Comparison of ENCODE assay signal across 26 mouse cellular contexts in the genomic region with DNA sequence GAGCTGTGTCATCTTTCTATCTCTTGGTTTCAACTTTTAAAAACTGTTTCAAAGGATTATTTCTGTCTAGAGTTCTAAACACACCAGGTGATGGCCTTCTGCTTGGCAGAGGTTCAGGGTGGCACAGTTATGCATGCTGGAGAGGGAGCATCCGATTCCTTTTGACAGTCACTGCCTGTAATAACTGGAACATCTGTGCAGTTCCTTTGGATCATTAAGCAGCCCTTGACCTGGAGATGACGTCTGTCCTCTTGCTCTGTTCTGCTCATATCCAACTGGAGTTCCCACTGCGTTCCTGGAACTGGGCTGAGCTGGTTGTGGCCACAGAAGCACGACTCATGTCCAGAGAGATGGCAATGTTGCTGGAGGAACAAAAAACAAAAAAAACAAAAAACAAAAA. TPM values are rescaled to one million over a fixed set of nuclear protein-coding genes. Genes with fewer than 3 reads are reported as not detected.
DNase-seq lines count a peak whose midpoint lies in the region; ATAC-seq and TF ChIP-seq lines count a peak whose summit lies in the region.
"Had no signal": no experiment of that assay in that cellular context is flagged by ENCODE, and none has a peak within 500 bp of the region (broad histone marks: within the 10 kb centered on the region; RNA-seq: fewer than 3 reads in every experiment).

No protein-coding gene starts in this region.

- H3K79me2 ChIP-seq in liver, adult 2 months (ENCODE audit: control insufficient read depth, insufficient read depth, low read length), result no peaks in the 10 kb centered on the region

- no peaks in the 10 kb centered on the region for H3K27me3 ChIP-seq in kidney, embryonic 14.5 days (ENCODE audit: control insufficient read depth, insufficient read depth, low read length)
- no peaks in the 10 kb centered on the region for H3K27me3 ChIP-seq in liver, adult 2 months (ENCODE audit: control insufficient read depth, insufficient read depth, low read length)
- no peaks in the 10 kb centered on the region for H3K27me3 ChIP-seq in liver, embryonic 12.5 days (replicated peaks)
- H3K27me3 ChIP-seq: embryonic facial prominence, embryonic 12.5 days; forebrain, embryonic 12.5 days; heart, embryonic 15.5 days had no signal

- H3K36me3 ChIP-seq in kidney, embryonic 14.5 days (ENCODE audit: control insufficient read depth, insufficient read depth, low read length), result no peaks in the 10 kb centered on the region
- no peaks in the 10 kb centered on the region for H3K36me3 ChIP-seq in liver, adult 2 months (ENCODE audit: control insufficient read depth, insufficient read depth, low read length)
- no peaks in the 10 kb centered on the region for H3K36me3 ChIP-seq in liver, embryonic 12.5 days
- H3K36me3 ChIP-seq: embryonic facial prominence, embryonic 12.5 days; forebrain, embryonic 12.5 days; G1E; heart, embryonic 15.5 days; hindbrain, embryonic 10.5 days had no signal

- no peak overlapping the region for H3K4me2 ChIP-seq in kidney, embryonic 14.5 days (replicated peaks; ENCODE audit: low read depth, low read length)
- no peak overlapping the region for H3K4me2 ChIP-seq in liver, embryonic 12.5 days
- H3K4me2 ChIP-seq: embryonic facial prominence, embryonic 12.5 days; forebrain, embryonic 12.5 days; heart, embryonic 11.5 days; heart, embryonic 15.5 days; hindbrain, embryonic 14.5 days had no signal

- H3K27ac ChIP-seq in kidney, embryonic 14.5 days (ENCODE audit: low read depth, low read length), result no peak overlapping the region
- no peak overlapping the region for H3K27ac ChIP-seq in liver, adult 2 months (replicated peaks; ENCODE audit: insufficient read depth, low read depth, low read length)
- no peak overlapping the region for H3K27ac ChIP-seq in liver, embryonic 12.5 days
- H3K27ac ChIP-seq: embryonic facial prominence, embryonic 12.5 days; forebrain, embryonic 12.5 days; heart, adult 2 months; heart, embryonic 15.5 days; hindbrain, embryonic 10.5 days; hindbrain, embryonic 14.5 days had no signal

- no peak overlapping the region for H3K4me3 ChIP-seq in kidney, embryonic 14.5 days (ENCODE audit: low read length)
- H3K4me3 ChIP-seq in liver, adult 2 months (ENCODE audit: insufficient read depth, low read depth, low read length), result no peak overlapping the region
- H3K4me3 ChIP-seq in liver, embryonic 12.5 days, result no peak overlapping the region
- H3K4me3 ChIP-seq: embryonic facial prominence, embryonic 12.5 days; forebrain, embryonic 12.5 days; heart, adult 2 months; heart, embryonic 15.5 days; hindbrain, embryonic 10.5 days had no signal

- TF ChIP-seq CTCF in liver, adult 2 months (IDR thresholded peaks at IDR 0.05; ENCODE audit: low read depth, low read length), result no peak

- no peak for TF ChIP-seq POLR2A in liver, adult 2 months (IDR thresholded peaks at IDR 0.05; ENCODE audit: extremely low read depth, insufficient read depth, low read length)

- H3K9ac ChIP-seq in kidney, embryonic 14.5 days (ENCODE audit: low read depth, low read length), result no peak overlapping the region
- H3K9ac ChIP-seq in liver, adult 2 months (ENCODE audit: low read depth, low read length), result no peak overlapping the region
- no peak overlapping the region for H3K9ac ChIP-seq in liver, embryonic 12.5 days
- H3K9ac ChIP-seq: embryonic facial prominence, embryonic 12.5 days; forebrain, embryonic 12.5 days; heart, embryonic 15.5 days; hindbrain, embryonic 14.5 days had no signal

- WGBS in kidney, embryonic 14.5 days, result 44% methylated on average over 4 of the region's 4 CpGs
- 30% methylated on average over 4 of the region's 4 CpGs for WGBS in liver, adult 2 months
- WGBS in liver, embryonic 12.5 days (ENCODE audit: insufficient replicate concordance), result 69% methylated on average over 4 of the region's 4 CpGs

- peak; percentile 15 to 41 for DNase-seq in cerebellum, postnatal 14 days
- DNase-seq in cerebellum, postnatal 36 days, result no peak
- no peak for DNase-seq in kidney, adult 8-10 months
- peak; percentile 87 for DNase-seq in liver, adult 2 months (ENCODE audit: extremely low read depth, low read depth, low spot score)
- peak; percentile 31 for DNase-seq in skeletal muscle tissue, adult 2 months (ENCODE audit: low read depth, low spot score)
- DNase-seq in layer of hippocampus, adult 9-10 months (ENCODE audit: low spot score), result no peak
- DNase-seq: adrenal gland, adult 8-10 months; B cell, adult 2 months; cerebellum, adult 18-20 months; cerebellum, adult 9-11 months; gastrocnemius, postnatal 10 days; heart, adult 2 months; heart, postnatal 14 days had no signal

- no peaks in the 10 kb centered on the region for H3K9me3 ChIP-seq in kidney, embryonic 14.5 days (ENCODE audit: control insufficient read depth, low read length)
- H3K9me3 ChIP-seq in liver, embryonic 12.5 days (replicated peaks), result no peaks in the 10 kb centered on the region
- H3K9me3 ChIP-seq: embryonic facial prominence, embryonic 12.5 days; forebrain, embryonic 12.5 days; G1E; heart, embryonic 15.5 days; hindbrain, embryonic 10.5 days had no signal

- ATAC-seq in kidney, embryonic 14.5 days (ENCODE audit: low FRiP score, low TSS enrichment), result peak; percentile 74; the same call in 1 of the 2 replicates
- no peak for ATAC-seq in liver, embryonic 12.5 days
- ATAC-seq: activated CD4-positive, CD25-positive, alpha-beta regulatory T cell, adult 4 months; CD4-positive, CD25-positive, alpha-beta regulatory T cell, adult 4 months; forebrain, embryonic 16.5 days; inflammation-experienced regulatory T-cells, adult 6 months had no signal

- H3K4me1 ChIP-seq in kidney, embryonic 14.5 days (ENCODE audit: control insufficient read depth, insufficient read depth, low read length), result no peaks in the 10 kb centered on the region
- H3K4me1 ChIP-seq in liver, adult 2 months (ENCODE audit: control insufficient read depth, insufficient read depth, low read length), result peaks cover 9% of the 10 kb centered on the region; the same call in 1 of the 2 replicates
- H3K4me1 ChIP-seq in liver, embryonic 12.5 days, result no peaks in the 10 kb centered on the region
- H3K4me1 ChIP-seq: embryonic facial prominence, embryonic 12.5 days; forebrain, embryonic 12.5 days; heart, embryonic 15.5 days; hindbrain, embryonic 10.5 days had no signal

RNA-seq across cellular contexts. Expression of a gene that starts 21.8 kb away (rescaled TPM):
- 1.0 and 2.1 TPM in 2 replicates for polyA plus RNA-seq in kidney, embryonic 14.5 days (2014; fragmentation: Nextera tagmentation; extraction: Ambion mirVana)
- 30.3 and 36.3 TPM in 2 replicates for total RNA-seq in liver, adult 2 months (2014; rRNA removed)
- 12.2 and 18.8 TPM in 2 replicates for polyA plus RNA-seq in liver, adult 2 months (2012; rRNA removed)
- polyA plus RNA-seq in liver, embryonic 12.5 days (2016; fragmentation: Nextera tagmentation; extraction: Ambion mirVana), result 0.01 and 0.10 TPM in 2 replicates
- polyA plus RNA-seq: G1E had no signal

Comparison
In these comparisons a context has a peak if more than half of its experiments do, and no peak if none do; other contexts are left out.
1. DNase-seq: peak in cerebellum, postnatal 14 days (2 of 2), liver, adult 2 months (single experiment) and skeletal muscle tissue, adult 2 months (single experiment); none in cerebellum, postnatal 36 days (0 of 2), kidney, adult 8-10 months (0 of 2) and layer of hippocampus, adult 9-10 months (single experiment).